Mouse (Mus musculus) skeletal muscle tissue, adult 2 months (tissue): ENCODE data around the gene Cntn1.

Source experiments
- DNase-seq: peaks from one replicate; pipeline ENCODE4 v3.0.0-alpha.2; 2012; ENCODE audit warnings: low read depth, low spot score

Gene Cntn1

DNA sequence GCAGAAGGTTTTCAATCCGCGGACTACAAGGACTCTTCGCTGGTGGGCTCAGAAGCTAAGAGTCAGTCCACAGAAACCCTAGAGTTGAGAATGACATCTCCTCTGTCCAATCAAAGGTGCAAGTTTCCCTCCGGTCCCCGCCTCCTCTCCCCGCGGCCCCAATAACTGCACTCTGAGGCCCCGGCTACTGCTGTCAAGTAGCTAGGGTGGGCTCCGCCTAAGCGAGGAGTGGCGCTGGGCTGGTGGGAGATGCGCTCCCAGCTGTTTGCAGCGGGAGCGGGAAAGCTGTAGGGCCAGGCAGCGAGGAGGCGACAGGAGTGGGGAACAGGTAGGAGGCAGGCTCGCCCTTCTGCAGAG is at the start of gene Cntn1:
Gene Cntn1, plus strand, starts transcription at position 170 of the 357 bp plus-strand sequence.
- DNase-seq: peak; percentile 2

DNA sequence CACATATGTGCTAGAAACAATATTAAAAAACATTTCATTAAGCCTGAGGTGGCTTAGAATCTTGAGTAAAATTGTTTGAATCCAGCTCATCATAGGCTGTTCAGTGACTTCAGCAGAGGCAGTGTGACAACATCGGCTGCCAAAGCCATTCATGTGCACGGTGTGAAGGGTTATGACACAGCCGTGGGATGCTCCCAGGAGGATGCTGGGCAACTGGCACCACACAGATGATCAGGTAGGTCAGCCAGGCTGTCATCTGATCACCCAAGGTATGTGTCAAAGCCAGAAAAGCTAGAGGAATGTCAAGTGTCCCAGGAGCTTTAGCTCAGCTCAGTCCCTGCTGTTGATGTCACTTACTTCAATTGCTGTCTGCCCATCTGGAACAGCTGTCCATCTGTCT is 49.5 kb upstream of the Cntn1 start:
- no peak for DNase-seq

DNA sequence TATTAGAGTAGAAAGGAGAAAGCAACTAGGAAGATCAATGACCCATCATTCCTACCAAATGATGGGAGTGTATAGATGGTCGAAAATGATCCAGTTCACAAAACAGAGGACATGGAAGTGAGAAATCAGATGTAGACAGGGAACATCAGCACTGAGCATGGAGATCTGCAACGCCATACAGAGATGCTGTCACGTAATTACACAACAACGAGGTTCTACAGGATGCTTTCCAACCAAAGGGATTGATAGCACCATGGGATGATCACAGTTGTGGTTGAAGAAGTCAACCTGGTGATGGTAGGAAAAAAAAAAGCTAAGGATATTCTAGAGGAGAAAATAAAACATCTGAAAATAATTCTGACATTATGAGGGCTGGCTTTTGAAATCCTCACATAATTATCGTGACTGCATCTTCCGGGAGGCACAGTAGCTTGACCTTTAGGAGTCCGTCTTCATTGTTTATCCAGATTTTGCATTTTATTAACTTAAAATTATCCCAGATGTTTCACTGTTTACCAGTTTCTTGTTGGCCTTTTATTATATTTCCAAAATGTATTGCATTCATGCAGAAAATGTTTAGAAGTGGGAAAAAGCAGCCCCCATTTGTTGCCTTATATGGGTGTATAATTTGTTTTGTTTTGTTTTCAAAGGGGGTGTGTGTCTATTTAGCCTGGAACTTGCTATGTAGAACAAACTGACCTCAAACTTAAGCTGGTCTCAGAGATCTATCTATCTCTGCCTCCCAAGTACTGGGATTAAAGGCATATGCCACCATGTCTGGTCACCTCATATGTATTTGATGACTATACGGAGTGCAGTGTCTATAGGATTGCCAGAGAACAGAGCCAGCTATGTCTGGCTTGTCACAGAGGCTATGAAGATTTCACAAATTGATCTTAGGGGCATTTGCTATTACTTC is 38.5 kb upstream of the Cntn1 start:
- DNase-seq: no peak

DNA sequence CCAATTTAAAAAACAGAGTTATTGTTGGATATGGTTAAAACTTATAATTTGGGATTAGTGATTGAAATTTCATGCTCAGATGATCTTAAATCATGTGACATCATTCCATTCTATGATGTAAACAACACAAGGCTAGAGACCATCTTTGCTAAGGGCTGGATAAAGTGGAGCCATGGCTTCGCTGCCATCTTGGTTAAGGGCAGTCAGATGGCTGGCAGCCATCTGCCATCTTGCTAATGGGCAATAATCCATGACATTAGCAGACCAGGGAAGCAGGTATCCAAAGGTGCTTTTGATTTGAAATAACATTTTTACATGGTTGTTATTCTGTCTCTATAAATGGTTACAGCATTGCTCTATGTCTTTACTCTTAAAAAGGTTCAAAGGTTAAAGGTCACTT is 16.9 kb upstream of the Cntn1 start:
- no peak for DNase-seq

DNA sequence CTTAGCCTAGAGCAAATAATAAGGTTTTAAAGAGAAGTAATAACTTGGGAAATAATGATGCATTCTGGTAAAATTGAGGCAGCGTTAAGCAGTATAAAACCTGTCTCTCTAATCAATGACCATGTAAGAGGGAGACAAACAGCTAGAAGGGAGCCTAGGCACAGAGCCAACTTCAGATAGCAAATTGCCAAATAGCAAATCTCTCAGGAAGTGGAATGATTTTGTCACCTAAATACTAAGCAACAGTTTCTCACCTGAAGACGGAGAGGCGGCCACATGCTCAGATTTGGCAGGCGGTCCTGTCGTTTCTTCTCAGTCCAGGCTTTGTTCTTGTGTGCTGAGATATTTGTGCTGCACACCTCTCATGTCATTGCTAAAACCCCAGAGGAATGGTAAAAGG is 8.4 kb upstream of the Cntn1 start:
- no peak for DNase-seq

DNA sequence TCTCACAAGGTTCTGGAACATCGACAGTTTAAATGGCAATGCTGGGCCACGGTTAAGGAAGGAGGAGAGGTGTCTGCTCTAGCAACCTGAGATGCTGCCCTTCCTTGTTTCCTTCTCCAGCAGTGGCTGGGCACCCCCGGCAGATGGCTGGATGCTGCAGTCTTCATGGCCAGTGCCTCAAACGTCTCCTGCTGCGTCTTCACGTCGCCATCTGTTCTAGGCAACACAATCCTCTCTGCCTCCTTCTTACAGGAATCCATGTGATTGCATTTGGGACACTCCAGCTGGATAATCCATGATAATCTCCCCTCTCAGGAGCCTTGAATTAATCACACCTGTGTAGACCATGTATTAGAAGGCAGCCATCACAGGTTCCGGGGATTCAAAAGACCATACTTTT is 4.9 kb upstream of the Cntn1 start:
- DNase-seq: no peak

DNA sequence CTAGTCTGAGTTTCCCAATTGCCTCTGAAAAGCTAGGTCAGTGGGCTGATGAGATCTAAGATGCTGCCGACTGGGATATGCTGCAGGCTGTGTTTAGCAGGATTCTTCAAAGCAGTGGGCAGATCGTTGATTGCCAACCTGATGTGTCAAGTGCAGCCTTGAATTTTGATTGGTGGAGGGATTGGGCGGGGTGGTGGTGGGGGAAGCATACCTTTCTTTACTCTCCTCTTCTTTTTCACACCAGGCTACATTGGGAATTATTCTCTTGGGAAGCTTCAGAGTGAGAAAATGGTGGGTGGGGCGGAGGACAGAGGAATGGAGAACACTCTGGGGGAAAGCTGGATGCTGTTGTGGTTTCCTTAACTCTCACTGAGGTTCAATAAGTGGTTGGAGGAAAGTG is 2.9 kb upstream of the Cntn1 start:
- no peak for DNase-seq

DNA sequence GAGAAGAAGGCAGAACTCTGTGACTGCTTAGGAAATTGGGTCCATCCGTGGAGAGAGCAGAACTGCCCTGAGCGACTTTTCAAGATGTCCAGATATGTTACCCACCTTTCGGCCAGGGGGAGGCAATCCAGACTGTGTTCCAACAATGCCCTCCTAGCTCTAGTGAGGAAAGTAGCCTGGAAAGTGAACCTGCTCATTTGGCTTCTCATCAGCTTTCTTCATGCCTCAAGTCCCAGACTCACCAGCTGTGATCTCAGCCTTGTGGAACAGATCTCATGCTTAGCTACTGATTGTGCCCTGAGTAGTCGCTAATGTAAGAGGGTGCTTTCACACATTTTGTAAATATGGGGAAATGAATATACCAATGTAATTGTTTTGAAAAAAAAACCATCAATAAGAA is 2.4 kb upstream of the Cntn1 start:
- no peak for DNase-seq

DNA sequence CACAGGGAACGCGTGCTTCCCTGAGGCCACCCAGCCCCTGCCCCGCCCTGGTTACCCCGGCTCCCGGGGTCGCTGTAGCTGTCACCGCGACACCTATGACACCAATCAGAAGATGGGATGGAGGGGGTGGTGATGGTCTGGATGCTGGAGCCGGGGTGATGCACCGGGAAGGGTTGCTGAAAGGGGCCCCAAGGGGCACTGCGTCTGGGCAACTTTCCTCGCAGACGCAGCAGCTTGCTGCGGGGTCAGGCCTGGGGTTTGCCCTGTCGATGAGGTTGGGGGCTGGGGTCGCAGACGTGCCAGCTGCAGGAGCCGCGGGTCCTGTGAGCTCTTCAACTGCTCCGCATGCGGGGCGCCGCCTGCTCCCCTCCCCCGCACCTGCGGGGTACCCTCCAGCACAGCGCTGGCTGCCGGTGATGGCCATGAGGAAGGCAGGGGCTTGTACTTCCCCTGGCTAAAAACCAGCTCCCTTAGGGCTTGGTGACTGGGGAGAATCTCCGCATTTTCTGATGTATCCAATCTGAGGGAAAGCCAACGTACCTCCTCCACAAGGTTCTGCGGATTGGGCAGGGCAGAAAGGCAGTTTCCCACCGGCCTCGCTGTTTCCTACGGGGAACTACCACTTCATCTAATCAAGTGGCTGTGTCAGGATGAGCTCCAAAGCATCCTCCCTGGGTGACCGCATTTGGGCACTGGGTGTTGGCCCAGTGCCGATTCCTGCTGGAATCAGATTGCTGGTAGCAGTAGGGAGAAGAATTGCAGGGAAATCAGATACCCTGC is 578 bp downstream of the Cntn1 start:
- DNase-seq: no peak

DNA sequence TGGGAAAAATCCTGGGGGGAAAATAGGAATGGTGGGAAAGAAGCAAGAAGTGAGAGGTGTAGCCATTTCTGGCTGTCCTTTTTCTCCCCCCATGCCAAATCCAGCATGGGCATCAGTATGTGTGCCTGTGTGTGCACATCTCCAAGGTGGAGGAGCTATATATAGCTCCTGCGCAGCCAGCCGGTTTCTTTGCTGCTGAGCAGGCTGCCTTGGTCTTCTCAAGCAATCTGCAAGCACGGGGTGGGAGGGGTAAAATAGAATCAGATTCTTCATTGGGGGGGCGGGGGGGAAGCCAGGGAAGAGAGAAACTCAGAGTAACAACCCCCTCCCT is 1.1 kb downstream of the Cntn1 start:
- DNase-seq: no peak

DNA sequence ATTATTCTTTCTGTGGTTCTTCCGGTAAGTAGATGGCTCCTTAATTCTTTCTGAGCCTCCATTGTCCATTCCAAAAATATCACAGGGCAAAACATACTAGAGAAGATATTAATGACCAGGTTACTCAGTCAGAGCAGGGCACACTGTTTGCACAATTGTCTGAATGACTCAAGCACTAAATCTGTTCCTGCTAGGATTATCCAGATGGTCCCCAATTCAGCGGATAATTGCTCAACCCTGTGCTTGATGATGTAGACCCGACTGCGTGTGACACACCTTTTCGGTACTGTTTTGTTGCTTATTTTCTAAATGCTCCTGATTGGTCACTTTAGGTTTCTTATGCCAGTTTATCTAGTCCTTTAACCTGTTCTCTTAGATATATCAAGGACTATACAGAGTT is 6.6 kb downstream of the Cntn1 start:
- no peak for DNase-seq

DNA sequence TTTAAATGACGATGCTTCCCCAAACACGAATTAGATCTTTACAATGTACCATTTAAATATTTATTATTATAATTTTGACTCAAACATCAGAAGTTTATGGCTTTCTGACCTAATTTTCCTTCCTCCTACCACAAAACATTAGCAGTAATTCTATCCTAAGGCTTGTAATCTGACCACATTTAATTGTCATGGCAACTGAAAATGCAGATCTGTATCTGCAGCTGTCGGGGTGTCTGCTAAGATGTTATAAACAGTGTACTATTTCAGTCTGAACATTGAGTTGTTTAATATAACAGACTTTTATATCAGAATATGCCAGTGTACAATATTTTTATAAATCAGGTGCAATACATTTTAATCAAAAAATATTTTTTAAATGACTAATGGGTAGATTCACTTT is 10.0 kb downstream of the Cntn1 start:
- DNase-seq: no peak

DNA sequence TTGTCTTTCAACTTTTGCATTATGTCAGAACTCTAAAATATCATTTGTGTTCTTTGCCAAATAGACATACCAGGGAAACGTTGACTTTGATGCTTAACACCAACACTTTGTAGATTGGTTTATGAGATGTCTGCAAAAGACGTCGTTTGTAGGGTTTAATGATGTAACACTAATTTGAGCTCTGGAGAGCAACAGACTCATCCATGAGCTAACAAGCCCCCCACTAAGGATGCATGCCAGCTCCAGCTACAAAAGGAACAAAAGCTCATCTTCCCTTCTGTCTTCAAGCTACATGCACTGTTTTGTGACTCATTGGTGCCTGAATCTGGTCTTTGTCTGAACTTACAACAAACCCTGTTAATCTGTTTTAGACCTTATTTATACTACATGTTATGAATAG is 28.5 kb downstream of the Cntn1 start:
- no peak for DNase-seq

DNA sequence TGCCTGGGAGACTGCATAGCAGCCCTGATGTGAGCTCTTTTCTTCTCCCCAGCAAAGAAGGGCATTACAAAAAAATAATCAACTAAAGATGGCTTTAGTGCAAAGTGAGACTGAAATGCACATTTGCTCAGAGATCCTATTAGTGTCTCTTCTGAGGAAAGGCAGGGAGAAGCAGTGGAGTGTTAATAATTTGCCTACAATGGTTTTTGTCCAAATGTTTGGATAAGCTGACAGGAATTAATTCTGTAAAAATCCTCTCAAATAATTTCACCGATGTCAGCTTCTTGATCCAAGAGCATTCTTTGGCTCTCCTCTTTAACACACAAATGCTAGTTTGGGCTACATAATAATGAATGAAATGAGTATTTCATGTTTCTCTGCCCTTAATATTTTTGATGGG is 34.9 kb downstream of the Cntn1 start:
- DNase-seq: no peak

DNA sequence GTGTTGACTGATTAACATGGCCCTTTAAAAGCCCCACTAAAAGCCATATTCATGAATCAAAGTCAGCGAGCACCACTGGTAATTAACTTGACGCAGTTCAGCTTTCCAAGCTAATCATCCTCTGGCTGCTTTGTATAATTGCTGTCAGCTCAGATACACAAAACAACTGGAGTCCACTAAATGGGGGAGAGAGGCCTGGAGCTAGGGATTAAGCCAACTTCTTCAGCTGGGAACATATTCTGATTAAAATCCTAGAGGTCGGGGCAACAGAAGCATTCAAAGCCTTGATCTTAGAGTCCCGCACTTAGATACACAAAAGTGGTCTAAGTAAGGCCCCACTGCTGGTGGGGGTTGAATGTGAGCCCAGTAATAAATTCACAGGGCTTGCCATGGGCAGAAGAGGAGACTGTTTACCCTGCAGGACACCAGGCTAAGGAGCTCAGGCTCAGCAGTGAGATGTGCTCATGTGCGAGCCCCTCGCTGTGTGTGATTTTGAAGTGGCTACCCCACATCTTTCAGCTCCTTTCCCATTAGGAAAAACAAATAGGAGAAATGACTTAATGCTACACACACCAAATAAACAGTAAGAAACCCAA is 36.8 kb downstream of the Cntn1 start:
- no peak for DNase-seq

DNA sequence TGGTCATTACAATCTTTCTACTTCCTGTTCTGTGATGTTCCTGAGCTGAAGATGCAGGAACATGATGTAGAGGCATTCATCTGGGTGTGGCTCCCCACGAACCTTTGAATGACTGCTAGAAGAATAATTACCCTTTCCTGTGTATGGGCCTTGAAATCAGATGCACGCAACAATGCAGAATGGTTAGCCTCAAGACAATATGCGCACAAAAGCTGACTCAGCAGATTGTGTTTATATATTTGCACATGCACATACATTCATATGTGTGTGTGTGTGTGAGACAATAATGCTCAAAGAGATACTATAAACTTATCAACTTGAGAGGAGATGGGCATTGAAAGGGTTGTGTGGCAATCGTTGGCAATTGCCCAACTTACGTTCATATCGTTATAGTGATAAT is 39.8 kb downstream of the Cntn1 start:
- no peak for DNase-seq

DNA sequence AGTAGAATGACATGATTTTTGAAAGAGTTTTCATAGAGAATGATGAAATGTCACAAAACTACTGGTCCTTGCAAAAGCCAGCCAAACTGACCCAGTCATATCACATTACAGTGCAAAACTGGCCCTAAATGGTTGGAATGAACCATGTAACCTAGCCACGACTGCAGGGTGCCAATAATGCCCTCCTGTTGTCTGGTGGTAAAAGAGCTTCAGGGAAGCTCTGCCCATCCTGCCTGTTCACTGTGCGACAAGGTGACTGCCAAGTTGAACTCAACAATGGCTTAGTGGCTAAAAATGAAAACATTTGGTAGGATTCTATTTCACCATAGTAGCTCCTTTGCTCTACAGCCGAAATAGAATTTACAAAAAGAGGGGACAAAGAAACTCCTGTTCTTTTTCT is 41.1 kb downstream of the Cntn1 start:
- DNase-seq: no peak

DNA sequence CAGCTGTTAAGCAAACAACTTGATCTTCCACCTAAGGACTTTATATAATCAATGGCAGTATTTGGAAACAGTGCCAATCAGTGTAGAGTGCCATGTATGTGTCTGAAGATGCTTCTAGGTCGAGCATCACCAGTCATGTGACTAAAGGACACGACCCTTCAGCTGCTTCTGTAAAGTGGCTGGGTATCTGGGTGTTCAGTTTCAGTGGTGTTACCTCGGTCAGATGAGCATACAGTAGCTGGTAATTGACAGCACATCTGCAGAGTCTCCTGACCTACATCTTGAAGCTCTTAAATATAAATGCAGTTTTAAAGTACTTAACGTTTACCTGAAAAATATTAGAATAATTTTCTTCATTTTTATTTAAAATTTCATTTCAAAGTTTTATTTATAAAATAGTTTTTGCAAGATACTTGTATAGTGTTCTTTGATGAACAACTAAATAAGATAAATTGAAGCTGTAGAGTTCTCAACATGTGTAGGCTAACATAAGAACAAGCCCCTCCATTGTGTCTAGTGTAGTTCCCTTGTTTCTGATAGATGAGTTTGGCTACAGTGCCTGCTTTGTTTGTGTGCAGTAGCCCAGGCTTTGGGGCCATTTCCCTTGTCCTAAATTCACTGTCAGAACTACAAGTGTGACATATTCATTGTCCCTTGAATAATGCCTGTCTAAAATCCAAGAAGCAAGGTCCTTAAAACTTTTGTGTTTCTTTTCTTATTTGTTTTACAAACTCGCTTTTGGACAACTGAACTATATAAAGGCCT is 48.6 kb downstream of the Cntn1 start:
- DNase-seq: no peak

DNA sequence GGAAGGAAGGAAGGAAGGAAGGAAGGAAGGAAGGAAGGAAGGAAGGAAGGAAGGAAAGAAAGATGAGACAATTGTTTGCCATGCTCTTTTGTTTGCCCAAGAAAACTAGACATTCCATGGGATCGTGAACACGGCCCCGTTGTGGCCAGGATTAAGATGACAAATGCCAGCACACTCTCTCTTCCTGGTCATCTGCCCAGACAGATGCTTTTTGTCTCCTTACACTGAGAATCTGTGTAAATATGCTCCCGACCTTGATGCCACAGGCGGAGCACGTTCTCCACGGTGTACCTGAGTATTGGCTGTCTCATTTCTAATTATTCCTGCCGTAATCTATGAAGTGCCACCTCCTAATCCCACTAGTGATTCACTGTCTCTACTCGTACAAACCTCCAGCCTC is 51.0 kb downstream of the Cntn1 start:
- no peak for DNase-seq

DNA sequence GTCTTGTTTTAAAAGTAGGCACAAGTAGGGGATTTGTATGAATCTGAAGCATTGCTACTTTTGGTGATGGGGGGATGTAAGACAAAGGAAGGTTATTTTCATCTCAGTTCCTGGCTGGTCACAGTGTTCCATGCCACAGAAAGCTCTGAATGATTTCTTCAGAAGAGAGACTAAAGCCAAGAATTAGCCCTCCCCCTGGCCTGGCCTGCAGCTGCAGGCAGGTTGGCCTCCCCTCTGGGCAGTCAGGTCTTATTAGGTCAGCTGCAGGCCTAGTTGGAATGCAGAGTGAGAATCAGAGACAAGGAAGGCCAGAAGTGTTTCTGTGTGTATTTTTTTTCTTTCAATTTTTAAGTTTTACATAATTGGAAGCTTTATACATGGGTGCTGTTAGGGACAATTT is 61.5 kb downstream of the Cntn1 start:
- DNase-seq: peak; percentile 5

DNA sequence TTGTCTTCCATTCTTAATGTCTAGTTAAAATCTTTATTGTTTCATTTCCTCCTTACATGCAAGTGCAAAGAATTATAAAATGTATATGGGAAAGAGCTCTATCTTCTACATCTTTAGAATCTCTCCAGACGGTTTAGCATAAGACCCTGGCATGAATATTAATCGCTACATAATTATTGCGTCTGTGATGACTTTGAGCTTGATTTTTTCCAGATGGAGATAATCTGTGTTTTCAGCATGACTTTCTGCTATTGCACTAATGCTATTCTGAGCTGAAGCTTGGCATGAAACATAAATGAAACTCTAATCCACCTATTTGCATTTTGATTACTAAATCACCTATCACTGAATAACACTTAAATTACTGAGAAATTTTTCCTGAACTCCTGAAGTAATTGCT is 82.0 kb downstream of the Cntn1 start:
- no peak for DNase-seq

DNA sequence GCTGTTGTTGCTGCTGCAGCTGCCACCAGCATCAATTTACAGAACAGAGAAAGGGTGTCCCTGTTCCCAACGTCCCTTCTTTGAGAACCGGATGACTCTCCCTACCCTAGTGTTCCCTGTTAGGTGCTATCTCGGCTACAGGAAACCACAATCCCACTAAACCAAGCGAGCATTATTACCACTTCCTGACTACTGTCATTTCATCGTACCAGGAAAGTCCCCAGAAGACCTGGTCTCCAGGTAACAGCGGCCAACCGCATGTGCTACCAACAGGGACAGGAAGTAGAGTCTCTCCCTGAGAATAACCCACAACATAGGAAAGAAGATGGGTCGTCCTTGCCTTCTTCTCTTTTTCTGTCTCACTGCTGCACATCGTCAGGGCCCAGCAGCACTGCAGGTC is 83.3 kb downstream of the Cntn1 start:
- no peak for DNase-seq
